Mouse (Mus musculus) lung, postnatal 0 days (tissue): Measurements from ENCODE around the gene Qars.

ENCODE experiments used
- CTCF ChIP-seq: IDR thresholded peaks from 2 replicates; pipeline ENCODE4 v1.5.1; 2016; ENCODE audit warnings: antibody characterized with exemption, mild to moderate bottlenecking
- EP300 ChIP-seq: IDR thresholded peaks from 2 replicates; pipeline ENCODE4 v1.6.1; 2016; ENCODE audit warnings: antibody characterized with exemption, mild to moderate bottlenecking, control low read depth

- no peak for TF ChIP-seq CTCF
- TF ChIP-seq EP300 = no peak
Observed at GRCm38 (mm10) chr9:108530954-108531353, 23.4 kb downstream of the Qars start.
